Mouse (Mus musculus) frontal cortex, adult (tissue): ENCODE results near the gene Vcp.

Experiments used
- ATAC-seq: cut with Nextera tagmentation; 2 replicates; pipeline ENCODE4 v1.9.2; 2017; ENCODE audit warnings: mild to moderate bottlenecking, moderate library complexity, mixed read lengths; ENCODE audit not compliant: low TSS enrichment

Gene Vcp

DNA sequence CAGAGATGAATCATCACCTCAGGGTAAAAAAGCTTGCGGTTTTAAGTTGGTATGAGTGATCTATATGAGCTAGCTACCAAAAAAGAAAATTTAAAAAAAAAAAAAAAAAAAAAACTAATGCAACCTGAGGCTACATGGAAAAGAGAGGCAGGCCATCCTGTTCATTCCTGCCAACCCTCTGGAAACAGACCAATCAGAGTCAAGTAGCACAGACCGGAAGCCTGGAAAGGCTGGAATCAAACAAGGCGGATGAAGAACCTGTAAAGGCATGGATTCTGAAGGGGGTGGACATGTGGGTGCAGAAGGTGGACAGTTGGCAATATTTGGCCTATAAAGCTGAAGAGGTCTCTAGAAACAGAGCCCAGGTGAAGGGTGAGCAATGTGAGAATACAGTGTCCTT is 54.9 kb downstream of the Vcp start:
- no peak for ATAC-seq

DNA sequence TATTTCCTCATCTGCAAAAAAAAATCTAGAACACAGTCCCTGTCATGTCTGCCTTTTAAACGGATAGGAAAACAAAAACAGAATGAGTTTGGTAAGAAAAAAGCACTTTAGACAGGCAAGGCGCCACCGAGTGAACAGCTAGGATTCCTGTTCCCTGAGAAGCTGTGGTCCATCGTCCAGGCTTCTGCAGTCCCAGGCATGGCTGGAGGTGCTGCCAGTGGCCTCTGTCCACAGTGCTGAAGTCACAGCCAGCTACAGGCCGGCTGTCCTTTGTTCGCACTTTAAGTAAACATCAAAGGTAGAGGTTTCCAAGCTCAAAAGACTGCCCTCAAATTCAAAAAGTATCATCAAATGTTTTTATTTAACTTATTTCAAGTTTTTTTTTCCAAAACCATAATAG is 55.3 kb downstream of the Vcp start:
- ATAC-seq = no peak

DNA sequence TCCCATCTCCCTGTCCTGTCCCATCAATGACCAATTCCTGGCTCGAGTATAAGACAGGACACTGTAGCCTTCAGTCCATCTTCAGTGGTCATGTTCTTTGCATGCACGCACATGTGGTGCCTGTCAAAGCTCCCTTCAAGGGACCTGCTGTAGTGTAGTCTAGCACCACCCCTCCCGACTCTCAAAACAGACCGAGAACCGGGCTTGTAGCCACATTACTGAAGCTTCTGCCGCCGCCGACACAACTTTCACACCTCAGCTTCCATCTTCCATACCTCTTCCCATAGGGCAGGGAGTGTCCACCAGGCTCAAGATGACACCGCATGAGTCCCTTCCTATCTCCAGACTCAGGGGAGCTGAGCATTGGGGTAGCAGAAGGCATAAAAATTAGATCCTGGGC is 56.1 kb downstream of the Vcp start:
- no peak for ATAC-seq

DNA sequence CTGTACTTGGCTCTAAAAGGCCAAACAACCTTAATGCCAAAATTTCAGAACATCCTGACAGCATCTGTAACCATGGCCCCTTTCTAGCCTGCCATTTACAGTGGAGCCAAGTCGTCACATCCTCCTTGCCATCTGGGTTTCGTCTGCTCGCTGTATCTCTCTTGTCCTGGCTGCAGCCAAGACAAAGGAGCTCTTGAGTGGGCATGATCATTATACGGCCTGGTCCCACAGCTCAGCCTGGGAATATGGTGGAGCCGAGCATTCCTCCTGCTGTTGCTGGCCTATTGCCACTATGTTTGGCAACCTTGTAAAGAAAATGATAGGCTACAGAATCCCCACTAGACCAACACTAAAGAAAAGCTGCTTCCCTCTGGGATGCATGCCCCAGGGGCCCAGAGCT is 57.0 kb downstream of the Vcp start:
- ATAC-seq = no peak

DNA sequence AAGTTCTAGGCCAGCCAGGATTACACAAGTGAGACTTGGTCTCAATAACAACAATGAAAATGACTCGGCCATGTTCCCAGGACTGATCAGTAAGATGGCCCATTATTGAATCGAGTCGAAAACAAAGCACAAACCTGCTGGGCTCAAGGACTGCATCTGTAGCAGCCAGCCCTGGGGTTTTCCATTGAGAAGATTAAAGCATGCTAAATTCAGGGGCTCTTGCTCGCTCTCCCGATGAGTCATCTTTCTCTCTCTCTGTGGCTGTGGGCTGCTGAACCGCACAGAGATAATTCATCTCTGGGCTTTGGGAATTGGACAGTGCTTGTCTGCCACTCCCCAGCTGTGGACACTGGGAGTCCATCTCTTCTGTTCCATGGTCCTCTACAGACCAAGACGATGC is 58.9 kb downstream of the Vcp start:
- ATAC-seq = peak; percentile 42

DNA sequence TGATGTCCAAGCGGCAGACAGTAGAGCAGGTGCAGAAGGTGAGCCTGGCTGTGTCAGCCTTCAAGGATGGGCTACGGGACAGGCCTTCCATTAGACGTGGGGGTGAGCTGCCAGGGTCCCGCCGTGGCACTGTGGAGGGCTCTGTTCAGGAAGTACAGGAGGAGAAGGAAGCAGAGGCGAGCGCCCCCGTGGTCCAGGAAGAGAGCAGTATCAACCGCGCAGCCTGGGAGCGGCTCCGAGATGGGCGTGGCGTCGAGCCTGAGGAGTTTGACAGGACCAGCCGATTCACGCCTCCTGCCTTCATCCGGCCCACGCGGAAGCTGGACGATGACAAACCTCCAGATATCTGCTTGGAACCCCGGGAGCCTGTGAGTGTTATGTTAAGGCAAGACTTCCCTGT is 66.7 kb downstream of the Vcp start:
- peak; percentile 59 for ATAC-seq

DNA sequence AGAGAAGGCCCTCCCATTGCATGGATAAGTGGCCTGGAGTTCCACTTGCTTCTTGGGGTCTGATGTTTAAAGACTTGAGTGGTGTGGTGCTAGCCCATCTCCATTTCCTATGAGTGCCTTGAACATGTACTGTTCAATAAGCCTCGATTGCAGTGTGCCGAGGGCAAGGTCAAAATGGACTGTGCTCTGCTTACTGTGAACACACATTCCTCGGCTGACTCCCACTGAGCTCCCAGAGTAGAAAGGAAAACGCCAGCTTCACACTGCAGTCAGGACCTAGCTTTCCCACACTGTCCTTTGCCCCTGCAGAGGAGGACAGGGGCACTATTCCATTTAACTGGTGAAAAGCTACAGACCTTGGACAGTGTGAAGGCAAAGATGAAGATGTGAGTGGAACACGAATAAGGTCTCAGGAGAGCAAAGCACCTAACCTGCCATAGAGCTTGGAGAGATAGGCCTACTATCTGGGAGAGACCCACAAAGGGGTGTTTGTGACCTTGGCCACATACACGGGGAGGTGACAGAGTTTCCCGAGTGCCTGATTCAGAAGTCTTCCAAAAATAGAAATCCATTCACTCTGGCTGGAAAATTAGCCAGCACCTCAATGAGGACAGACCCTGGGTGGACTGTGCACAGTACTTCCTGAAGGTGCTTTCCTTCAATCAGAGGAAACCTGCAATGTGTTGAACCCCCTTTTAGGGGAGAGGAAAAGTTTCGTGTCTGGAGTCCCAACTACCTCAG is 67.9 kb downstream of the Vcp start:
- ATAC-seq = no peak
